Mouse (Mus musculus) kidney, adult 2 months (tissue): ENCODE results near the gene Defb45. TPM values are rescaled to one million over a fixed set of nuclear protein-coding genes. Genes with fewer than 3 reads are reported as not detected.

ENCODE experiments used
- DNase-seq: peaks from one replicate; pipeline ENCODE4 v3.0.0; 2021
- H3K27ac ChIP-seq: fragments of 200-500 bp; 2 replicates; pipeline ENCODE4 v1.5.1; 2012; ENCODE audit warnings: low read depth, low read length, control low read depth, inconsistent platforms; ENCODE audit not compliant: insufficient read depth
- H3K27me3 ChIP-seq: fragments of 200-500 bp; replicated peaks from 2 replicates; pipeline ENCODE4 v1.6.1; 2012; ENCODE audit warnings: mild to moderate bottlenecking, moderate library complexity, low read length, inconsistent platforms; ENCODE audit not compliant: control insufficient read depth, insufficient read depth
- H3K36me3 ChIP-seq: fragments of 200-500 bp; 2 replicates; pipeline ENCODE4 v1.6.1; 2012; ENCODE audit warnings: mild to moderate bottlenecking, moderate library complexity, low read length, inconsistent platforms; ENCODE audit not compliant: control insufficient read depth, insufficient read depth
- H3K4me1 ChIP-seq: fragments of 200-500 bp; 2 replicates; pipeline ENCODE4 v1.6.1; 2011; ENCODE audit warnings: low read length; ENCODE audit not compliant: control insufficient read depth, insufficient read depth
- H3K4me3 ChIP-seq: fragments of 200-500 bp; 2 replicates; pipeline ENCODE4 v1.5.1; 2011; ENCODE audit warnings: mild to moderate bottlenecking, low read depth, low read length, control low read depth; ENCODE audit not compliant: insufficient read depth
- CTCF ChIP-seq: fragments of 200-500 bp; conservative IDR thresholded peaks from 2 replicates; pipeline ENCODE4 v1.5.1; 2011; ENCODE audit warnings: low read depth, mild to moderate bottlenecking, control low read depth, low read length, moderate library complexity, mixed read lengths; ENCODE audit not compliant: insufficient read depth, insufficient read length
- POLR2A ChIP-seq: fragments of 200-500 bp; IDR thresholded peaks from one replicate; pipeline ENCODE4 v1.6.1; 2011; ENCODE audit warnings: low read depth, low read length, control low read depth
- WGBS: fragments of 180-500 bp; shearing (Covaris S2); methylation state at CpG from one replicate; pipeline ENCODE4 v1.1.7; 2018; 5-methylcytosine and 5-hydroxymethylcytosine counted together
- polyA plus RNA-seq: library from polyadenylated mRNA; depleted of rRNA; stranded (reverse); fragments of >200 nt; gene quantifications from 2 replicates; pipeline ENCODE4 v1.2.3, GENCODE M21; 2012; rRNA removed

Defb45 gene
- not detected in 2 replicates for polyA plus RNA-seq

DNA sequence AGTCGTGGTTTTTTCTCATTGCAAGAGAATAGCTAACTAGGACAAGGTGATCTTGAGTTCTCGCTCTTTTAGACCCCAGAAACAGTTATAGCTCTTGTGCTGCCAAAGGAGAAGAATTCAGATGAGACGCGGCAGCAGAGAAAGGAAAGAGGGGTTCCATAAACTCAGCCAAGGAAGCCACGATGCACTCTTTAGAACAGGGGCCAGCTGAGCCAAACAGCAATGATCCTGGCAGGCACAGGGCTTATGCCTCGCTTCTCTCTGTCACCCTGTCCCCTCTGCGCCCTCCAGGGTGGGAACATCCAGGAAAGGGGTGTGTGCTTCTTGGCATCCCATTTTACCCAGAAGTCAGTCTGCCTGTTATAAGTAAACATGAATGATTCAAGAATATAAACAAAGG is at the start of gene Defb45:
Defb45 (minus strand) TSS at position 101 of the 400 bp plus-strand sequence.
- no peak for DNase-seq
- no peaks in the 10 kb centered on the region for H3K36me3 ChIP-seq
- H3K27ac ChIP-seq = no peak within 1 kb of the TSS
- no peak within 1 kb of the TSS for H3K4me3 ChIP-seq
- no peak for TF ChIP-seq POLR2A
- TF ChIP-seq CTCF = no peak
- H3K4me1 ChIP-seq = no peaks in the 10 kb centered on the region
- H3K27me3 ChIP-seq = no peaks in the 10 kb centered on the region
- WGBS = 62% methylated on average over 7 of the region's 7 CpGs

DNA sequence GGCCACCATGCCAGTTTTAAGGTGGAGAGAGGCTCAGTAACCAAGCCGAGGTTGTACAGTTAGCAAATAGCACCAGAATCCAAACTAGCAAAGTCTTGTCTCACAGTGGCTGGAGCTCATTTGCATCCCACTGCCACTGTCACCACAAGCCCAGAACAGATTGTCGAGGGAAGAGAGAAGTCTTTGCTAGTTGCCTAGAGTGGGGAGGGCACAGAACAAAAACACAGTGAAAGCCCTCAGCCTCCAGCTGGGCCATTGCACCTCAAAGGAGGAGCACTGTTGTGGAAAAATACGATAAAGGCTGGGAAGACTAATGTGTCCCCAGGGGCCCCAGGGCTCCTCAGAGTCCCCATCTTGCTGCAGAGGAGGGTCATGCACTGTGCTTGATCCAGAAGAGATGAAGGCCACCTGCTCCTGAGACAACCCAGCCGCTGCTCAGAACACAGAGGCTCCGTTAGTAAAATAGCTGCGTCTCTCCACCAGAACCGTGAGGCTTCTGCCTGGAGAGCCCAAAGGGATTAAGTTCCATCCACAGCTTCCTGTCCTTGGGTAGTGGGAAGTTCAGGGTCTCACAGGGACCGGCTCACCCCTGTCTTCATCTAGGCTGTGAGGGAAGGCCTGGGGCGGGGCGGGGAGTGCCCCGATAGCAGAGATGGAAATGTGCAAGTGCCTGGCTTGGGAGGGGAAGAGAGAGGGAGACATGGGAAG is 40.4 kb upstream of the Defb45 start:
- Histone ChIP-seq H3K27ac (peak overlapping the region; percentile 49), H3K4me1 (peaks cover 4% of the 10 kb centered on the region; the same call in 1 of the 2 replicates), H3K4me3 (no peak overlapping the region), H3K27me3 (no peaks in the 10 kb centered on the region), H3K36me3 (no peaks in the 10 kb centered on the region)
- TF ChIP-seq POLR2A = no peak
- no peak for TF ChIP-seq CTCF
- DNase-seq = peak; percentile 77
- 29% methylated on average over 11 of the region's 11 CpGs for WGBS

- peak overlapping the region; percentile 53 for H3K27ac ChIP-seq
- 53% methylated on average over 6 of the region's 6 CpGs for WGBS
These were observed 39.7 kb upstream of the Defb45 start for GRCm38 (mm10) chr2:152638865-152639264.

GRCm38 (mm10) chr2:152637381-152637780 is 38.2 kb upstream of the Defb45 start:
- H3K36me3 ChIP-seq = no peaks in the 10 kb centered on the region
- H3K4me3 ChIP-seq = no peak overlapping the region
- peak overlapping the region; percentile 88 for H3K27ac ChIP-seq
- WGBS = 72% methylated on average over 4 of the region's 4 CpGs
- H3K4me1 ChIP-seq = peaks cover 4% of the 10 kb centered on the region; the same call in 1 of the 2 replicates
- TF ChIP-seq CTCF (no peak), POLR2A (no peak)
- DNase-seq = no peak
- no peaks in the 10 kb centered on the region for H3K27me3 ChIP-seq

More at GRCm38 (mm10) chr2:152638865-152639264, 39.7 kb upstream of the Defb45 start:
- DNase-seq = no peak
- H3K4me3 ChIP-seq = no peak overlapping the region
- H3K27me3 ChIP-seq = no peaks in the 10 kb centered on the region
- TF ChIP-seq CTCF (no peak), POLR2A (no peak)
- H3K36me3 ChIP-seq = no peaks in the 10 kb centered on the region
- H3K4me1 ChIP-seq = peaks cover 4% of the 10 kb centered on the region; the same call in 1 of the 2 replicates

DNA sequence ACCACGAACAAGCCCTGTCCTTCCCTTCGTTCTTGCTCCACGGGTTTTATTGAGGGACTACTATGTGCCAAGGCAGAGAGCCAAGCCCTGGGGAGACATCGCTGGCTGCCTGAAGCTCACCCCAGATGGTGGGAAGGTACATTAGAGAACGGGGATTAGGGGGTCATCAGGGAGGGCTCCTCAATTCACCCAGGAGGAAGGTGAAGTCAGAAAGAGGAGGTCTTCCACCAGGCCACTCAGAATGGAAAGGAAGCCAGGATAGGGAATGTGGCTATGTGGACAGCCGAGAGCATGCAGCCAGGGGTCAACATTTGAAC is 37.8 kb upstream of the Defb45 start:
- WGBS = 40% methylated on average over 6 of the region's 6 CpGs
- DNase-seq = no peak
- peak overlapping the region; percentile 88 for H3K27ac ChIP-seq
- no peak for TF ChIP-seq POLR2A
- TF ChIP-seq CTCF = no peak
- H3K27me3 ChIP-seq = no peaks in the 10 kb centered on the region
- H3K4me1 ChIP-seq = peaks cover 4% of the 10 kb centered on the region; the same call in 1 of the 2 replicates
- H3K36me3 ChIP-seq = no peaks in the 10 kb centered on the region
- no peak overlapping the region for H3K4me3 ChIP-seq

DNA sequence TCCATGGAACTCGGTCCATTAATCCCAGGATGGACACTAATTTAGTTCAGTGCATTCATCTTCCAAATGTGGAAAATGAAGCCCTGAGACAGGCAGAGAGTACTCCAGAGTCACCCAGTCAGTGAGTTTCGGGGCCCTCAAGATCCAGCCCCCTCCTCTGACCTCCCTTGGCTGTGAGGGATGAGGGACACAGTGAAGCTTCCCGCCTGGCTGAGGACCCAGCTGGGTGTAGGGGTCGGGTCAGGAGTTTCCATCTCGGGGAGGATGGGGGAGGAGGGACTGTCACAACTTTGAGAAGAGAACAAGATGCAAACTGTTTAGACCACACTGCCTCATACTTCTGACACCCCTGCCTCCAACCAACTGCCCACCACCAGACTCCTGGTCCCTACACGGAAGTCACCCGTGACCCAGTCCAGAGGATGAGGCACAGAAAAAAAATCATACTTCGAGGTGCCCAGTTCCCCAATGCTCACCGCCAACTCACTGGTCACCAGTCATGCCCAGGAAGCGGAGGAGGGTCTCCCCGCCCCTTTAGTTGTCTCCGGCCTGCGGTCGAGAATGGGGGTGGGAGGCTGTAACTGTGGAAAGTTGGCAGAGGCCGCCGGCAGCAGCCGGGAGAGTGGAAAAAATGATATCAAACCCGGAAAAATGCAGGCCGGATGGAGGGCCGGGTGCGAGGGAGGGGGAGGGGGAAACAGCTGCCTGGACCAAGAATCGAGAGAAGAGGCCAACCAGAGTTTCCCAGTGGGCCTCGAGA is 37.2 kb upstream of the Defb45 start:
- WGBS = 30% methylated on average over 23 of the region's 23 CpGs
- TF ChIP-seq CTCF (no peak), POLR2A (no peak)
- H3K4me1 ChIP-seq = peaks cover 4% of the 10 kb centered on the region; the same call in 1 of the 2 replicates
- H3K4me3 ChIP-seq = no peak overlapping the region
- peak overlapping the region; percentile 94 for H3K27ac ChIP-seq
- H3K27me3 ChIP-seq = no peaks in the 10 kb centered on the region
- no peaks in the 10 kb centered on the region for H3K36me3 ChIP-seq
- peak; percentile 87 for DNase-seq

DNA sequence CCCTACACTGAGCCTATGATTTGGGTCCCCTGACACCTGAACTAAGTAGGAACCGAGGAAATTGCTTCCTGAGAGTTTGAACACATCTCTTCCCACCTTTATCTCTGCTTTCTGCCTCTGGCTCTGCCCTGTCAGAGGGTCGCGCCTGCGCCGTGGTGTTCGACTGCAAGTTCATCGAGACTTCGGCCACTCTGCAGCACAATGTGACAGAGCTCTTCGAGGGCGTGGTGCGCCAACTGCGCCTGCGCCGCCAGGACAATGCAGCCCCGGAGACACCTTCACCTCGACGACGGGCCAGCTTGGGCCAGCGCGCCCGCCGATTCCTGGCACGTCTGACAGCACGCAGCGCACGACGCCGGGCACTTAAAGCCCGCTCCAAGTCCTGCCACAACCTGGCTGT is 35.1 kb upstream of the Defb45 start:
- WGBS = 78% methylated on average over 29 of the region's 29 CpGs
- no peak for TF ChIP-seq CTCF
- TF ChIP-seq POLR2A = no peak
- H3K36me3 ChIP-seq = no peaks in the 10 kb centered on the region
- no peak for DNase-seq
- peaks cover 4% of the 10 kb centered on the region; the same call in 1 of the 2 replicates for H3K4me1 ChIP-seq
- H3K4me3 ChIP-seq = no peak overlapping the region
- peak overlapping the region; percentile 7; the same call in 1 of the 2 replicates for H3K27ac ChIP-seq
- H3K27me3 ChIP-seq = no peaks in the 10 kb centered on the region
